Mouse (Mus musculus): ENCODE results near the gene Mgat4b. TPM values are rescaled to one million over a fixed set of nuclear protein-coding genes. Genes with fewer than 3 reads are reported as not detected.
A peak's percentile ranks its signal among the peaks of the same experiment; 100 is the strongest.

The Mgat4b gene
- total RNA-seq, 2 experiments from 2014 or later, result 70.3 to 79.9 TPM

DNA sequence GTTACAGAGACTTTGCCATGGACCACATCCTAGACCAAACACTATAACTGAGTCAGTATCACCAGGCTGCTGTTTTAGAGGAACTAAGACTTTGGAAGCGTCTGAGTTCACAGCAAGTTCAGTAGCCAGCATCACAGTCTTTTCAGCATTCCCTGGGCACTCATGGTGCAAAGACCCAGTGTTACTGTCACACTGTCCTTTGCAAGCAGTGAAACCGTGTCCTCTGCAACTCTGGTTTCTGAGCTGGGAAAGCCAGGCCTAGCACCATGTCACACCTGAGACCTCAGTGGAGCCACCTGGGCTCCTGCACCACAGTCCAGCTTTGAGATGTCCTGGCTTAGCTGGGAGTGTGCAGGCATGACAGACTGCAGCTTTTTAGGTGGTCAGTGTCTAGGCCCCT is 11.8 kb upstream of the Mgat4b start:
- DNase-seq, result no peak

DNA sequence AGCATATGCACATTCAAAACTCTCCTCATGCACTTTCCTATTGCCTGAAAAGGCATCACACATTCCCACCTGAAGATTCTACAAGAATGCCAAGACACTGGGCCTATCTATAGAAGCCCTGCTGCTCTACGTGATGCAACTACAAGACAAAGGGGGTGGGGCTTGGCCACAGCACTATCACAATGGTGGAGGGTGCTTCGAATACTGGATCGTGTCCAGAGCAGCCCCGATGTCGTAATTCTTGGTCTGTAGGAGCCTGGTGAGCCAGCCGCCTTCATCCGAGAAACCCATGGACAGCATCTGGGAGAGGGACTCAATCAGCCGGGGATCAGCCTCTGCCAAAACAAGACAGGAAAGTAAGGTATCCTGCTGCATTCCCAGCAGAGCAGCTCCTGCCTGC is 10.1 kb upstream of the Mgat4b start:
- DNase-seq, result peak in 1 of 2 experiments; percentile 35

DNA sequence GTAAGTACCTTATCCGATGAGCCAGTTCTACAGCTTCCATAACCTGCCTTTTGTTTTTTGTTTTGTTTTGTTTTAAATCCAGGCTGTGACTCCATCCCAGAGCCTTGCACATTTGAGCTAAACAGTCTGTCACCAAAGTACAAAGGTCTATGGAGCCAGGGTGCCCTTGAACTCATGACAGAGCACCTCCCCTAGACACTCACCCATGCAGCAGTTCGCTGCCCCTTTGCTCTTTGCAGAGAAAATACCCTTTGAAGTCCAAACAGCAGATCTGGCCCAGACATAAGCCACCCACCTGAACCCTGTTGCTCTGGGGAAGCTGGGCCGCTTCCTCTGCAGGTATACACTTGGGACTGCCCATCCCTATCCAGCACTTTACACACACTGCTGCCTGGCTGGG is 9.1 kb upstream of the Mgat4b start:
- DNase-seq, result no peak

DNA sequence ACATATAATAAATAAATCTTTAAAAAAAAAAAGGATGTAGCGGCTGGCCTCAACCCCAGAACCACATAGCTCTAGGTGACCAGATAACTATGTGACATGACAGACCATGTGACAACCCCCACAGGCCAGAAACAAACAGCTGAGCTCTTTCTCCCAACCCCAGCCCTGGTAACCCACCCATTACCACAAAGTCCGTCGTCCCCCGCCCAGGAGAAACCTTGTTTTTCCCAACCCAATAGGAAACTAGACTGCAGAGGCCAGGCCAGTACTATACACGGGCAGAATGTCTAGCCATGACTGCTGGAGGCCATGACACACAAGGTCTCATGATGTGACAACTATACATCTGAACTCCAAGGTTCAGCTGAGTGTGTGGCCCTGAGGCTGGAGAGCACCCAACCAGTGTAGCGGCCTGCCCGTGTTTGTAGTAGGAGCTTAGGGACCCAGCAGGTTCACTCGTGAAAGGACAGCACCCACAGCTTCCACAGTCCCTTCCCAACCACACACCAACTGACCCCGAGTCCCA is 7.3 kb upstream of the Mgat4b start:
- DNase-seq, result no peak

DNA sequence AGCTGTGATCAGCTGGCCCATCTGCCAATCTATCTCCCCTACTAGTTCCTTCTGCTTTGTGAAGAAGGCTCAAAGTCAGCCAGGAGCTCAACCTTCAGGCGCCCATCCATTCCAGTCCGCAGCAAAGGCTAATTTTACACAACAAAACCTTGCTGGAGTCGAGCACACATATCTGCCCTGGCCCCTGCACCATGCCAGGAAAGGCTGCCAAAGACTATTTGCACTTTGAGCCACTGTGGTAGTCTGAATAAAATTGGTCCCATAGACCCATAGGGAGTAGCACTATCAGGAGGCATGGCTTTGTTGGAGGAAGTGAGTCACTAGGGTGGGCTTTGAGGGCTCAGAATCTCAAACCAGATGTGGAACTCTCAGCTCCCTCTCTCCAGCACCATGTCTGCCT is 5.3 kb upstream of the Mgat4b start:
- peak in 1 of 2 experiments; percentile 64 for DNase-seq

DNA sequence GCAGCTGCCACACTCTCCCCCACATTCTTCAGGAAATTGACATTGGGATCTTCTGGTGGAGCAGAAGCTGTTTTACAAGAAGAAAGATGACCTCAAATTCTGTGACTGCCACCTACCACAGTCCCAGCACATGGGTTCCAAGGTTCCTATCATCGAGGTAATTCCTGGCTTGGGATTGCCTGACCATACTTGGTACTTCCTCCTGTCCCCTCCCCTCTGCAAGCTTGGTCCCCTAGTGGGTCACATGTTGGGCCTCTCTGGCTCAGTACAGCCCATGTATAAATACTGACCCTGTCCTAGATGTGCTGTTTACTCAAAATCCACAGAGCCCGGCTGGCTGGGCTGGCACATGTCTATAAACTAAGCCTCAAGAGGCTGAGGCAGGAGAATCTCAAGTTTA is 4.7 kb upstream of the Mgat4b start:
- DNase-seq, result no peak

DNA sequence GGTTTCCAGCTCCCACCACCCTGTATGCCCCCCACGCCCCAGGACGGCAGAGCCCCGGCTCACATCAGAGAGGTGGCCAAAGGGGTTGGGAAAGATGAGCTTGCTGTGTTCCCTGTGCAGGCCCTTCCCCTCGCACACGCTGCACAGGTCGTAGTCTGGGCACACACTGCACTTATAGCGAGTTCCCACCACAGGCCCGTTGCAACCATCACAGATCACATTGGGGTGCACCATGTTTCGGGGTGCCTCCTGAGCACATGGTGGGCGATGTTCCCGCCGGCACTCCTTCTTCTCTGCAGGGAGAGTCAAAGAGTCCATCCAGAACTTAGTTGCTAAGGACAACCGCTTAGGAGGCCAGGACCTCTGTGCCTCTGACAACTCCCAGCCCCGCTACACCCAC is 3.3 kb upstream of the Mgat4b start:
- DNase-seq, result no peak

DNA sequence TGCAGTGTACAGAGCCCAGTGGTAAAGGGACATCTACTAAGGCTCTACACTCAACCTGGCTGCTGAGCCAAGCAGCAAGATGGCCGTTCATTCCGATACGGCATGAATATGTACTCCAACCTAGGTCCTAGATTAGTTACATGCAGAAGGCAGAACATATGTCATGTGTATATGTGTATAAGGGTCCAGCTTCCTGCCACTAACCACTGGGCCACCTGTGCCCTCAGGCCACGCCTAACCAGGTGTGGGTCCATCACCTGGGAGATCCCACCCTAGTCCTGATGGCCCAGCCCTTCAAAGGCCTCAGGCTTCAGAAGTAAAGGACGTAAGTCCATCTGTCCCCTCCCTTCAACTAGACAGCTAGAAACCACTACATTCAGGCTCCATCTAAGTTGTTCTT is 2.7 kb upstream of the Mgat4b start:
- DNase-seq, result no peak

DNA sequence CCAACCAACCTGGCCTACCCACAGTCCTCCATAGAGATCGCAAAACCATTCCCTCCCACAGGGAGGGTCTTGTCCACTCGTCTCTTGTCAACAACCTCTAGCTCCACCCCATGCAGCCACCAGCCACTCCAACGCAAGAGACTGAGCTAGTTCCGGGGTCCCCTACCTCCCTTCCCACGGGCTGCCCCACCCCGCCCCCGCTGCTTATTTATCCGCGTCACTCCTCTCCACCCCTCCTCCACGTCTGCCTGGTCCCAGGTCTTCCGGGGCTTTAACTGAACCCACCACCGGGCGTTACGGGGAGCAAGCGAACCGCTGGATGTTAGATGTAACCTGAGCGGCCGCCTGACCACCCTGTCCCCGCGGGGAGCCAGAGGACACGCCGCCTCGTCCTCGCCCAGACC is 587 bp upstream of the Mgat4b start:
- peak; percentile 90 to 95 for DNase-seq

DNA sequence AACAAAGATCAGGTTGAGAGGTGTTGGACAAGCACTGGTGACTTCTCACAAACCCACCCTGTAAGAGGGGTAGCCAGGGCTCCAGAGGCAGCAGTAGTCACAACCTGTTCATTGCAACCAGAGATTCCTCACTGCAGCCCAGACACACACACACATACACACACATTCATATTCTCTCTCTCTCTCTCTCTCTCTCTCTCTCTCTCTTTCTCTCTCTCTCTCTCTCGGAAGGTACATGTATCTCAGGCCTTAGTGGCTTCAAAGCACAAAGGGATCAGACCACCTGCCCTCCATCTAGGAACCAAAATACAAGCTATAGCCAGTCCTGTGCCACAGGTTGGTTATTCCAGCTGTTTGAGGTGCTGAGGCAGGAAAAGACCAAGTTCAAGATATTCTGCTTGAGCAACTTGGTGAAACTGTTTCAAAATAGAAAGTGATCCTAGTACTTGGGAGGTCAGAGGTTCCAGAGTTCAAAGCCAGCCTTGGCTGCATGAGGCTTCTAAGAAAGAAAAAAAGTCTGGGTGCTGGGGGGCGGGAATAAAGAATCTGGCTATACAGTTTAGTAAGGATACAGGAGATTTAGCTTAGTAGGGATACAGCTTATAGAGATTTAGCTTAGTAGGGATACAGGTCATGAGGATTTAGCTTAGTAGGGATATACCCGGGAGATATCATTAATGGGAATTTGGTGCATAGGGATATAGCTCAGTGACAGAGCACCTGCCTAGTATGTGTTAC is 801 bp downstream of the Mgat4b start:
- no peak for DNase-seq

DNA sequence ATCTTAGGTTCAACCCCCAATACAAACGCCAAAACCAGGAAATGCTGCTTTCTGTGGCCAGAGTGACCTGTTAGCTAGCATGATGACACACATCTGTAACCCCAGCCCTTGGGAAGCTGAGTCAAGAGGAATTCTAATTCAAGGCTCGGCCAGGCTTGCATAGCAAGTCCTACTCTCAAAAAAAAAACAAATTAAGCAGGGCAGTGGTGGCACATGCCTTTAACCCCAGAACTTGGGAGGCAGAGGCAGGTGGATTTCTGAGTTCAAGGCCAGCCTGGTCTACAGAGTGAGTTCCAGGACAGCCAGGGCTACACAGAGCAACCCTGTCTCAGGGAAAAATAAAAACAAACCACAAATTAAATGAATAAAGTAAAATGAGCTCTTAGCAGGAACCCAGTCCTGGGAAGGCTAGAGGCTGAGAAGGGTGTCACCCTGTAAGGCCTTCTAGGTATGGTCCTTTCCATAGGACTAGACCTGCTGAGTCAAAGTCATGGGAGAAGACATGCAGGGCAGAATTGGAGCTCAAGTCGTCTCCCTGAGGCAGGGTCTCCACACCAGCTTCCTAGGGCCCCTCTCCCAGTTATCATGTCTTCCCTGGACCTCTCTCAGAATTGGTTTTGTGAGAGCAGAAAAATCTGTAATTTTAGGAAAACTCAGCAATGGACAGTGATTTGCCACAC is 1.5 kb downstream of the Mgat4b start:
- DNase-seq, result no peak

DNA sequence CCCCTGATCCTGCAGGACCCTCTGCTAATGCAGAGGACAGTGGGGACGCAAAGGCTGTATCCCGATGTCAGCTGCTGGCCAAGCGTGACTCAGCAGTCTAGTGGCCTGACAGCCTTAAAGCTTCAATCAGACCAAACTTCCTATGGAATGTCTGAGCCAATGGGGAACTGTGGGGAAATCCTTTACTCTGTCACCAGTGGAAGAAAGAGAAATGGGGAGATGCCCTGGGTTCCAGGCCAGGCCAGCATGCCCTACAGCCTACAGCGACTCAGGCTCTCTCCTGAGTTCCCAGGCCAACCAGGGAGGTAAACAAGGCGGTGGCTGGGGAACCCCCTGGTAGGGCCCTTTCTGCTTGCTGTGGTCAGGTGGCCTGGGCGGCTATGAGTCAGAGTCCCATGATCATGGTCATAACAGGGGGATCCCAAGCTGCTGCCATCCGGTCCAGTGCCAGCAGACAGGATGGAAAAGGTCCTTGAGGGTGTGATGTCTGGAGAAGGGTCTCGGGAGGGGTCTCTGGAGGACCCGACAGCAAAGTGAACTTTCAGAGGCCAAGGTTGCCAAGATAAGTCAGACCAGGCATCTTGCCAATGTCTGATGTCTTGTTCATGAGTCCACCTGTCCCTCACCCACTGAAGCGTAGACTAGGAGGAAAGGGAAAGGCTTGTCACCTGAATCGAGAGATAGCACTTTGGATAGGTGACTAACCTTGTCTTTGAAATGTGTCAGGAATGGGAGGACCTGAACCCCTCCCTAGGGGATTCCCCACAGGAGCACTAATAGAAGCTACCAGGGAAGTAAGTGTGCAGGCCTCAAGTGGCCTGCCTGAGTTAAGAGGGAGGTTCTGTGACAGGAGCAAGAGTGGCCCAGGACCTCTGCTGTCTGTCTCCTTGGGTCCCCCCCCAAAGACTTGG is 2.4 kb downstream of the Mgat4b start:
- DNase-seq, result peak; percentile 92 to 93

DNA sequence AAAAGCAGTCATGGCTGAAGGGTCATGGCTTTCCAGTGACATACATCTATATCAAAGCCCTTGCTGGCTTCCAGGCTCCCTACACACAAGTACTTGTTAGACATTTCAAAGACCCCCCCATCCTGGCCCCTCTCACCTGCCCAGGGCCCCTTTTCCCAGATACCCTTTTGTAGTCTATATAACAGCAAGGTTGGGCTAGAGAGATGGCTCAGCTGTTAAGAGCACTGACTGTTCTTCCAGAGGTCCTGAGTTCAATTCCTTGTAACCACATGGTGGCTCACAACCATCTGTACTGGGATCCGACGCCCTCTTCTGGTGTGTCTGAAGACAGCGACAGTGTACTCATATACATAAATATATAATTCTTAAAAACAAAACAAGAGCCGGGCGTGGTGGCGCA is 3.9 kb downstream of the Mgat4b start:
- DNase-seq, result no peak

DNA sequence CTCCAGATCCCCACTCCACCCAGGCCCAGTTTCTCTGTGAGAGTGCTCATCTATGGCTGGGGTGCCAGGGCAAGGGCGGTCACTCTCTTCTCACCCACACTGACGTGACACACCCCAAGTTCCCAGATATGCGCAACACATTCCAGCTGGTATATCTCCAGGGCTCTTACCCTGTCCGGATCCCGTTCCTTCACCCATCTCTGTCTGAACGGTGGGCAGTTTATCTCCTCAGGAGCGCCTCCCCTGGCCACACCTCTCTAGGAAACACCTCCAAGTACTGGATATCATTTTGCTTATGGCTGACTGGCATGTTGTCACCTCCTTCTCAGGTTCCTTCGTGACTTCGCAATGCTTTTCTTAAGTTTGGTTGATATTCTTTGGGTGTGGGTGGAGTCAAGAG is 4.9 kb downstream of the Mgat4b start:
- no peak for DNase-seq

DNA sequence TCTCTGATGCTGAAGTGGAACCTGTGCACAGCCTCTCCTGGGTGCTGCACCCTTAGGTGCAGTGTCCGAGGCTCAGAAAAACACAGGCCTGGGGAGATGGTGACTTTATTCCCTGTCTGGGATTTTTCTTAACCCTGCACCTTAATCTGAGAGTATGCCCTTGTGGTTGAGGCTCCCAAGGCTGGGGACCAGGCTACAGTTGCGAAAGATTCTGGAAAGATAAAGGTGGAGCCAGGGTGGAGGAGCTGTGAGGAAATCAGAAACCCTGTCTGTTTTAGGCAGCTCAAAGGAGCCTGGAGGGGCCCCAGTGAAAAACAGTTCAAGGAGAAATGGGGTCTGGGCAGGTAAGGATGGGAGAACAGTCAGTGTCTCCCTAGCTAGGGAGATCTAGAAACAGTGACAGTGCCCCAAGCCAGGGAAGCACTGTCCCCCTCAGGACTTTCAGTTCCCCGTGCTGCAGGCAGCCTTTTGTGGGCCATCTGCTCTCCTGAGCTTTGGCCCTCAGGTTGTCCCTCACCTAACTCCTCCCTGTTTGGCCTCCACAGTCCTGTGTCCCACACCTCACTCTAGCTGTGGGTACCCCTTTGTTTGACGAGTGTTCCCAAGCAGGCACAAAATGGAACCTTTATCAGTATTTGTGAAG is 6.2 kb downstream of the Mgat4b start:
- DNase-seq, result no peak

DNA sequence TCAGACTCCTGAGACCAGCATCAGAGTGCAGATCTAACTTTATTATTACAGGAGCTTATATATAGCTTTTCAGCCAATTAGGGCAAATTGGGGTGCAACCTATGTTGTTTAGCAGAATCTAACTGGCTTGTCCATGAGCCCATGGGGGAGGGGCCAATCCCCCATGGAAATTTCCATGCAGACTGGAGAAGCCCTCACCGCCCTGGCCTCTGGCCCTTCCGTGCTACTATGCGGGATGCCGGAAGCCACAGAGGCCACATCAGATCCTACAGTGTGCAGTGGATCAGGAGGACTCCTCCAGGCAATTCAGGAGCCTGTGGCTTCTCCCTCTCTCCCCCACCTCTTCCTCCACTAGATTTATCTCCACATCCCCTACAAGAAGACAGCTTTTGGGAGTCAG is 7.1 kb downstream of the Mgat4b start:
- DNase-seq, result no peak

DNA sequence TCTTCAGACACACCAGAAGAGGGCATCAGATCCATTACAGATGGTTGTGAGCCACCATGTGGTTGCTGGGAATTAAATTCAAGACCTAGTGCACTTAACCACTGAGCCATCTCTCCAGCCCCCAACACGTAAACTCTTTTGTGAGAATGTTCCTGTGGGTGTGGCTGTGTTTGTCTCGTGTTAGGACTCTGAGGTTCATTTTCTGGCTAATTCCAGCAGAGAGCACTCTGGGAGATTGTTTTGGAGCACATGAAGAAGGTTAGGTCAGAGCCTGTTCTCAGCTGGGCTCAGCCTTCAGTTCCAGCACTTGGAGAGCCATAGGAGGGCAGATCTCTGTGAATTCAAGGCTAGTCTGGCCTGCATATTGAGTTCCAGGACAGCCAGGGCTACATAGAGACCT is 9.1 kb downstream of the Mgat4b start:
- DNase-seq, result no peak

DNA sequence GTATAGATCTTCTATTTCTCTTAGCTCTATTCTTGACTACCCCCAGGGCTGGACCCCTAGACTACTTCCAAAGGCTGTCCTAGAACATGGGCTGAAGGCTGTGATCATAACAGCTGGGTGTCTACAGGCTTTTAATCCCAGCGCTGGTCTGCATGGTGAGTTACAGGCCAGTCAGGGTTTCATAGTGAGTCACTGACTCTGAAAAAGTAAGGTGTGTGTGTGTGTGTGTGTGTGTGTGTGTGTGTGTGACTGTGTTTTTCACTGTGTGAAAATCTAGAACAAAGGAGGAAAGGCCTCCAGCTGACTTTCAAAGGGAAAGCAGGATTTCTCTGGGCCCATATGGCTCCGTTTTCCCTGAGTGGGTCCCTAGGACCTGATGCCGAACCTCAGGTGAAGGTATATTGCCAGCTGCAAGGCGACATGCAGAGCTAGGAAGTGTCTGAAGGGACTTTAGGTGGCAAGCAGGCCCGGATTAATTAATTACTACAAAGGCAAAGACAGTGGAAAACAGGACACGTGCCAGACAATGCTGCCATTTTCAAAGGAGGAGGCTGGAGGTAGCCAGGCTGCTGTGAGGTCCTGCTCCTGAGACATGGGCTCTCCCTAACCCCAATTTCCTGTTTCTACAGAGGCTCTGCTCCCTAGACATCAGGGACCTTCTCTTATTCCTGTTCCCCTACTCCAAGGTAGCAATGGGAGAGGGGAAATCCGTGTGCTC is 12.0 kb downstream of the Mgat4b start:
- no peak for DNase-seq

DNA sequence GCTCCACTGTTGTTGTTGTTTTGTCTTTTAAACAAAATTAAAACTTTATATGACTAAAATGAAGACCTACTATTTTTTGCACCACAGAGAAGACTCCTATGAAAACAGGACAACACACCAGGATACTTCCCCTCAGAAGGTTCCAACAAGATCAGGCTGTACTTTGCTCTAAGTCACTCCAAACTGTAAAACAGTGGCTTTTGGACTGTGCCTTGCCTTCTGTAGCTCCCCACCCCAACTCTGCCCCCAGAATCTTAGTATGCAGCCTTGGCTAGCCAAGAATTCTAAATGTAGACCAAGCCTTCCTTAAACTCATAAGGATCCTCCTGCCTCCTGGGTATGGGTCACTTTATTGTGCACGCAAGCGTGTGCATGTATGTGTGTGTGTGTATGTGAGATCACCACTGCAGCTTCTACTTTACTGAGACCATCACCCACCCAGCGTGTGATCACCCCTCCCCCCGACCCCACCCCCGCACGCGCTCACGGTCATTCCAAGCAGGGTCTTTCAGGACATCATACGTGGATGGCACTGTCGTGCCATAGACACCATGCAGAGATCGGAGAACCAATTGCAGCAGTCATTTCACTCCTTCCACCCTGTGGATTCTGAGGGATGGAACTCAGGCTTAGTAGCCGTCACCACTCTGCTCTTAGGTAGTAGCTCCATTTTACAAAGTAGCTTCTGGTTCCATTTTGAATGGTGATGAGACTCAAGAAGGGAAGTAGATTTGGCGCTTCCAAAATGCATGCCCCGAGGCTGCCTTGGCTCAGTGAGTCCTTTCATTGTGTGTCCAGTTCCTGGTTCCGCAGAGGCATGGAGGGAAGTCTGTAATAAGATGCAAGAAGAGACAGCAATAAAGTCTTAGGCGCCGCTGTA is 13.3 kb downstream of the Mgat4b start:
- DNase-seq, result no peak

Measured in heart, adult 18-20 months (tissue).